Mouse (Mus musculus) ES-Bruce4 (cell line): ENCODE results near the gene Coasy.

ENCODE experiments used
- CTCF ChIP-seq: IDR thresholded peaks from one replicate; pipeline ENCODE4 v1.8.1; 2011; ENCODE audit warnings: low read depth, low read length
- EP300 ChIP-seq: IDR thresholded peaks from 2 replicates; pipeline ENCODE4 v1.6.1; 2011; ENCODE audit warnings: low read depth, low read length; ENCODE audit not compliant: insufficient read depth
- POLR2A ChIP-seq: IDR thresholded peaks from one replicate; pipeline ENCODE4 v1.8.1; 2011; ENCODE audit warnings: low read length; ENCODE audit not compliant: insufficient read depth

DNA sequence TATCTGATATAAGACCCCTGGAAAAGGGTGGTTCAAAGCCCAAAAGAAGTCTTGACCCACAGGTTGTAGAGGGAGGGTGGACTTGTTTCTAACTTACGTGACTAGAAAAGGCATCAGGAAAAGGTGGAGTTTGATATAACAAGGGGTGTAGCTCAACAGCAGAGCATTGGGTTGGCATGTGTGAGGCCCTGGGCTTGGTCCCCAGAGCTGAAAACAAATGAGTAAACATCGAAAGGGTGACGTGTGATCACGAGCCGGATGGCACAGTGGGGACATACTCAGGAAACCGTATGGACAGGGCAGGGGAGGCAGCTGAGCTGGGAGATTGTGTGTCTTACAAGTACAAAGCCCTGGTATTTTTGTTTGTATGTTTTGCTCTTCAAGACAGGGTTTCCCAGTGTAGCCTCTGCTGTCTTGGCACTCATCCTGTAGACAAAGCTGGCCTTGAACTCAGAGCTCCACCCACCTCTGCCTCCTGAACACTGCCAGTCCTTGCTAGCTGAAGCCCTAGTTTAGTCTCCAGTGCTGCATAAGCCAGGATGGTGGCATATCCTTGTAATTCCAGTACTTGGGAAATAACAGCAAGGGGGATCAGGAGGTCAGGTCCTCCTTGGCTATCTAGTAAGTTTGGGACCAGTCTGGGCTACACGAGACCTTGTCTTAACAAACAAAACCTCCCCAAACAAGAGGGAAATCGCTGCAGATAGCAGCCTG lies 47.6 kb upstream of the Coasy start:
- no peak for TF ChIP-seq CTCF
- TF ChIP-seq POLR2A = no peak
- no peak for TF ChIP-seq EP300
